Mouse (Mus musculus) forebrain, embryonic 14.5 days (tissue): ENCODE results near the gene Abcg2. TPM values are rescaled to one million over a fixed set of nuclear protein-coding genes. Genes with fewer than 3 reads are reported as not detected.

Experiments
- ATAC-seq: fragments of 200-750 bp; cut with Nextera tagmentation; 2 replicates; pipeline ENCODE4 v1.8.0; 2017; ENCODE audit warnings: mild to moderate bottlenecking, moderate library complexity
- DNase-seq: peaks from one replicate; pipeline ENCODE4 v3.0.0-alpha.2; 2015; ENCODE audit warnings: low spot score
- H3K27ac ChIP-seq: fragments of 300-500 bp; sonication (generic); 2 replicates; pipeline ENCODE4 v1.5.1; 2014; ENCODE audit warnings: low read depth, mild to moderate bottlenecking, control low read depth, low read length, moderate library complexity
- H3K27me3 ChIP-seq: fragments of 300-500 bp; sonication (generic); replicated peaks from 2 replicates; pipeline ENCODE4 v1.6.1; 2014; ENCODE audit warnings: low read length, control low read depth, mixed read lengths; ENCODE audit not compliant: control insufficient read depth, insufficient read depth
- H3K36me3 ChIP-seq: fragments of 300-500 bp; sonication (generic); 2 replicates; pipeline ENCODE4 v1.6.1; 2014; ENCODE audit warnings: low read length, control low read depth; ENCODE audit not compliant: control insufficient read depth, insufficient read depth
- H3K4me1 ChIP-seq: fragments of 300-500 bp; sonication (generic); 2 replicates; pipeline ENCODE4 v1.6.1; 2014; ENCODE audit warnings: antibody characterized with exemption, low read length, control low read depth; ENCODE audit not compliant: control insufficient read depth, insufficient read depth
- H3K4me2 ChIP-seq: fragments of 300-500 bp; sonication (generic); 2 replicates; pipeline ENCODE4 v1.6.1; 2014; ENCODE audit warnings: mild to moderate bottlenecking, control low read depth, low read length
- H3K4me3 ChIP-seq: fragments of 300-500 bp; sonication (generic); 2 replicates; pipeline ENCODE4 v1.5.1; 2014; ENCODE audit warnings: low read depth, low read length, control low read depth
- H3K9ac ChIP-seq: fragments of 300-500 bp; sonication (generic); 2 replicates; pipeline ENCODE4 v1.6.1; 2014; ENCODE audit warnings: mild to moderate bottlenecking, low read length, control low read depth, moderate library complexity
- H3K9me3 ChIP-seq: fragments of 300-500 bp; sonication (generic); replicated peaks from 2 replicates; pipeline ENCODE4 v1.6.1; 2016; ENCODE audit warnings: low read length, control low read depth, mixed read lengths; ENCODE audit not compliant: control insufficient read depth
- WGBS: fragments of 180-500 bp; shearing (Covaris S2); extraction: QIAGEN DNeasy Blood & Tissue Kit; methylation state at CpG from one replicate; pipeline ENCODE4 v1.1.7; 2014; 5-methylcytosine and 5-hydroxymethylcytosine counted together
- polyA plus RNA-seq: library from polyadenylated mRNA; unstranded; fragments of >200 nt; fragmentation: Nextera tagmentation; extraction: Ambion mirVana; gene quantifications from 2 replicates; pipeline ENCODE4 v1.2.1, GENCODE M21; 2014

Gene Abcg2
- polyA plus RNA-seq, 1 experiment from 2014 or later: 35.6 TPM

DNA sequence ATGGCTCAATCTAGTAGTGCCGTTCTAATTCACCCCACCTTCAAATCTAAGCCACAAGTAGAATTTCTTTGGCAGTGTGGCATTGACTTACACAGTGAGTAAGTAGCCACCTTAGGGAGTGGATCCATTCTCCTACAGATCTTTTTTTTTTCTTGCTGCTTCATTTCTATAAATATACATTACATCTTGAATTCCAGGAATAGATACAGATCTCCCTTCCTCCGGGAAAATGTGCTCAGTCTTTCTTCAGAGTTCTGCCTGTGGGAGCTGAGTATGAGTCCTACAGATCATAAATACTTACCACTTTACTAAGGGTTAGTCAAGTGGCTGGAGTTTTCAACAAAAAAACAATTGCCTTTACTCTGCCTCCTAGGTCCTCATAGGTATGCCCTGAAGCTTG is 60.3 kb downstream of the Abcg2 start:
- Histone ChIP-seq H3K4me3 (no peak overlapping the region), H3K27me3 (no peaks in the 10 kb centered on the region), H3K4me2 (no peak overlapping the region), H3K36me3 (no peaks in the 10 kb centered on the region), H3K9ac (no peak overlapping the region), H3K9me3 (no peaks in the 10 kb centered on the region), H3K27ac (no peak overlapping the region), H3K4me1 (no peaks in the 10 kb centered on the region)
- 92% methylated on average over 2 of the region's 2 CpGs for WGBS
- no peak for ATAC-seq
- no peak for DNase-seq

GRCm38 (mm10) chr6:58648100-58648749 is 63.9 kb downstream of the Abcg2 start:
- Histone ChIP-seq H3K9me3 (no peaks in the 10 kb centered on the region), H3K9ac (no peak overlapping the region), H3K4me2 (no peak overlapping the region), H3K27ac (no peak overlapping the region), H3K4me3 (no peak overlapping the region), H3K36me3 (no peaks in the 10 kb centered on the region), H3K27me3 (no peaks in the 10 kb centered on the region), H3K4me1 (no peaks in the 10 kb centered on the region)
- ATAC-seq (no peak), DNase-seq (no peak)
- 86% methylated on average over 3 of the region's 3 CpGs for WGBS

- no peak overlapping the region for H3K4me3 ChIP-seq
- no peaks in the 10 kb centered on the region for H3K4me1 ChIP-seq
- H3K27me3 ChIP-seq: no peaks in the 10 kb centered on the region
- 91% methylated on average over 3 of the region's 3 CpGs for WGBS
- no peak for DNase-seq
- no peaks in the 10 kb centered on the region for H3K36me3 ChIP-seq
- no peak overlapping the region for H3K9ac ChIP-seq
- H3K4me2 ChIP-seq: no peak overlapping the region
- ATAC-seq: no peak
- no peak overlapping the region for H3K27ac ChIP-seq
- no peaks in the 10 kb centered on the region for H3K9me3 ChIP-seq
Observed at GRCm38 (mm10) chr6:58650136-58650535, 65.8 kb downstream of the Abcg2 start.

DNA sequence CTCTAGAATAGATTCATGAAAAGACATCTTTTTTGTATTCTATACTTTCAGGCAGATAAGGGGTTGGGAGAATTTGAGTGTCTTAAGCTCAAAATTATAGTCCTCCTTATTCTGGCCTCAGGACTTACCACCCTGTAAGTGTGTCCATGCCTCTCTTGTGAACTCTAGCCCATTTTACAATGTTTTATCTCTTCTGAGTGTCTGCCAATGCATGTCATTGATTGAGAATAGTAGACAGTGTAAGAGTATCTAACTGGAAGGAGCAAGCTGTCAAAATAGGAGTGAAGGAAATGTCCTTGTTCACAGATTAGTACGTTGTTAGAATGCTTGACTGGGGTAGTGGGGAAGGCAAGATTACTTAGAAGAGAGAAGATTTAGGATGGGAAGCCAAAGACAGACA is 66.7 kb downstream of the Abcg2 start:
- H3K4me1 ChIP-seq: no peaks in the 10 kb centered on the region
- H3K27ac ChIP-seq: no peak overlapping the region
- DNase-seq (no peak), ATAC-seq (no peak)
- WGBS: 88% methylated on average over 1 of the region's 1 CpGs
- H3K9me3 ChIP-seq: no peaks in the 10 kb centered on the region
- no peak overlapping the region for H3K4me3 ChIP-seq
- no peaks in the 10 kb centered on the region for H3K36me3 ChIP-seq
- H3K9ac ChIP-seq: no peak overlapping the region
- H3K4me2 ChIP-seq: no peak overlapping the region
- no peaks in the 10 kb centered on the region for H3K27me3 ChIP-seq

- DNase-seq (no peak), ATAC-seq (no peak)
- H3K9me3 ChIP-seq: no peaks in the 10 kb centered on the region
- WGBS: 92% methylated on average over 3 of the region's 3 CpGs
- H3K4me1 ChIP-seq: no peaks in the 10 kb centered on the region
- H3K27me3 ChIP-seq: no peaks in the 10 kb centered on the region
- H3K4me2 ChIP-seq: no peak overlapping the region
- H3K9ac ChIP-seq: no peak overlapping the region
- H3K27ac ChIP-seq: no peak overlapping the region
- no peak overlapping the region for H3K4me3 ChIP-seq
- no peaks in the 10 kb centered on the region for H3K36me3 ChIP-seq
Observed at GRCm38 (mm10) chr6:58660951-58661575, 76.7 kb downstream of the Abcg2 start.

GRCm38 (mm10) chr6:58677802-58678201 is 93.5 kb downstream of the Abcg2 start:
- Histone ChIP-seq H3K9ac (no peak overlapping the region), H3K4me1 (no peaks in the 10 kb centered on the region), H3K27me3 (no peaks in the 10 kb centered on the region), H3K27ac (no peak overlapping the region), H3K4me2 (no peak overlapping the region), H3K9me3 (no peaks in the 10 kb centered on the region), H3K4me3 (no peak overlapping the region), H3K36me3 (no peaks in the 10 kb centered on the region)
- ATAC-seq (no peak), DNase-seq (no peak)
- WGBS: 93% methylated on average over 1 of the region's 1 CpGs

DNA sequence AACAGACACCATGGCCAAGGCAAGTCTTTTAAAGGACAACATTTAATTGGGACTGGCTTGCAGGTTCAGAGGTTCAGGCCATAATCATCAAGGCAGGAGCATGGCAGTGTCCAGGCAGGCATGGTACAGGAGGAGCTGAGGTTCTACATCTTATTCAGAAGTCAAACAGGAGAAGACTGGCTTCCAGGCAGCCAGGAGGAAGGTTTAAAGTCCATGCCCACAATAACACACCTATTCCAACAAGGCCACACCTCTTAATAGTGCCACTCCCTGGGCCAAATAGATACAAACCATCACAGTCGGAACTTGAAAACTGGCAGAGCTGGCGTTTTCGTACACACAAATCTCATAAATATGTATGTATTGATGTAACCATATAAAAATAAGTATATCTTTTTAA is 94.2 kb downstream of the Abcg2 start:
- H3K27ac ChIP-seq: no peak overlapping the region
- H3K4me2 ChIP-seq: no peak overlapping the region
- no peaks in the 10 kb centered on the region for H3K9me3 ChIP-seq
- WGBS: 96% methylated on average over 3 of the region's 3 CpGs
- ATAC-seq: no peak
- H3K27me3 ChIP-seq: no peaks in the 10 kb centered on the region
- H3K36me3 ChIP-seq: no peaks in the 10 kb centered on the region
- H3K4me3 ChIP-seq: no peak overlapping the region
- no peak for DNase-seq
- no peak overlapping the region for H3K9ac ChIP-seq
- H3K4me1 ChIP-seq: no peaks in the 10 kb centered on the region

- Histone ChIP-seq H3K36me3 (no peaks in the 10 kb centered on the region), H3K9me3 (no peaks in the 10 kb centered on the region), H3K4me2 (no peak overlapping the region), H3K9ac (no peak overlapping the region), H3K4me3 (no peak overlapping the region), H3K27me3 (no peaks in the 10 kb centered on the region), H3K27ac (no peak overlapping the region), H3K4me1 (no peaks in the 10 kb centered on the region)
- DNase-seq: no peak
- whole genome bisulfite sequencing: 86% methylated on average over 2 of the region's 2 CpGs
- no peak for ATAC-seq
Observed at GRCm38 (mm10) chr6:58691584-58691983, 107.3 kb downstream of the Abcg2 start.

GRCm38 (mm10) chr6:58694257-58694656 is 109.9 kb downstream of the Abcg2 start:
- WGBS: 90% methylated on average over 2 of the region's 2 CpGs
- Histone ChIP-seq H3K9me3 (no peaks in the 10 kb centered on the region), H3K27me3 (no peaks in the 10 kb centered on the region), H3K9ac (no peak overlapping the region), H3K4me1 (no peaks in the 10 kb centered on the region), H3K4me2 (no peak overlapping the region), H3K27ac (no peak overlapping the region), H3K36me3 (no peaks in the 10 kb centered on the region), H3K4me3 (no peak overlapping the region)
- DNase-seq (no peak), ATAC-seq (no peak)
